Mouse (Mus musculus) layer of hippocampus, adult 8-10 months (tissue): ENCODE data around the gene Kcnmb1. TPM values are rescaled to one million over a fixed set of nuclear protein-coding genes. Genes with fewer than 3 reads are reported as not detected.
A peak's percentile ranks its signal among the peaks of the same experiment; 100 is the strongest.

ENCODE experiments used
- DNase-seq, 2 experiments: peaks; one replicate each; pipeline ENCODE4 v3.0.0; 2022; ENCODE audit warnings: low spot score in 2 of 2
- total RNA-seq, 4 experiments: library from RNA; stranded (reverse); gene quantifications; 2 replicates each; pipeline ENCODE4 v1.2.4; 2022

Kcnmb1 gene
- total RNA-seq = under 1 TPM; 0.40 to 0.47 (median 0.44) TPM

DNA sequence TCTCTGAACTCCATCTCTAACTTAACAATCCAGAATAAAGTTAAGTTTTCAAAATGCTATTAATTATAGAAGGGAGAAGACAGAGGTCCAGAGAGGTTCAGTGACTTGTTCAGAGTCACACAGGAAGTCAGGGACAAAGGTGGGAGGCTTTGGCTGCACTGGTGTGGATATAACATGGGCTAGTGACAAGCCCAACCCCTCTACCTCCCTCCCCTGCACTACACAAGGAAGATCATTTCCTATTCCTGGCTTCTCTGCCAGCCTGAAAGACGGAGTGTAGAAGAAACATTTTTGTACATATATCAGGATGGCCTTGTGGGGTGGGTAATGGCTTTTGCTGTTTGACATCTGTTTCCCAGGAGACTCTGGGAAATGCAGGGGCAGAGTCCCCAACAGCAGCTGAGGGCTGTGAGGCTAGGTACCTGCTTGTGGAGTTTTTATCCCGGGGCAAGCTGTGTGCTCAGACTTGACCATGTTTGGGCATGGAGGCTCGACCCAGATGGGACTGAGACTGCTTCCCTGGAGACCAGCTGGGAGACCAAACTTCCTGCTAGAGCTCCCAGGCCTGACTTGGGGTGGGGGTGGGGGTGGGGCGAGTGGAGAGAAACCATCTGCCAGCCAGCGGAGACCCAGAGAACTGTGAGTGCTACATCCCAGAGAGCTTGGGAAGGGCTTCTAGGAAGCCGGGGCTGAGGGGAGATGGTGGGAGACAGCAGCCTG is at the start of gene Kcnmb1:
Gene Kcnmb1 (plus strand): TSS at position 326 of the 720 bp plus-strand sequence.
- DNase-seq = no peak

DNA sequence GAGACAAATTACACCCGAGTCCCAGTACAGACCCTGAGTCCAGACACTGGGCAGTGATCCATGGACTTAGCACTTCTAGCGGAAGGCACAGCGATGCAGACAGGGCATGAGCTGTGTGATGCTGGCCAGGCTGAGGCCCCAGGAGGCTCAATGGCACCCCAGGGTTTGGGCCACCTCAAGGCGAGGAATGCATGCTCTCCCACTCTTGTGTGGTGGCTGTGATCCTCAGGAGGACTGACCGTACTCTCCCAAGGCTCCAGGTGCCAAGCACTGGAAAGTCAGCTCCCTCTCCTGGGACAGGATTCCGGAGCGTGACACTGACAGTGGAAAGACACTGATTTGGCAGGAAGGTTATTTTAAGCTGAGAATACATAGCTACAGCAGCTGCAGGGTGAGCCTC is 49.8 kb upstream of the Kcnmb1 start:
- DNase-seq = no peak

- no peak for DNase-seq
Observed at GRCm38 (mm10) chr11:33914216-33914615, 48.6 kb upstream of the Kcnmb1 start.

DNA sequence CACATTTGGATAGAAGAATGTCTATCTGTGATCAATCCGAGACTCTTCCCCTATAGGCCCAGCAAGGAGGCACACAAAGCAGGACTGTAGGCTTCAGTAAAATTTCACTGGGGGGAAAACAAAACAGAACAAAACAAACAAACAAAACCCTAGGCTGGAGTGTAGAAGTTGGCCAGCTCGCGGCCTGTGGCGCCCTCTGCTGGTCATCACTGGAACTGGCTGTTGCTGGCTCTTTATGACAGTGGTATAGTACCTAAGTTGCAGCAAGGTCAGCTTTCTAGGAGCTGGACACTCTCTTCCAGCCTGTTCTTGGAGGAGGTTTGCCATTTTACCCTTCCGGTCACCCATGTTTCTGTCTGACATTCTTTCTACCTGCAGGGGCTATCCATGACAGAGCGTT is 45.2 kb upstream of the Kcnmb1 start:
- peak in 1 of 2 experiments; percentile 79 for DNase-seq

GRCm38 (mm10) chr11:33918424-33918823 is 44.4 kb upstream of the Kcnmb1 start:
- no peak for DNase-seq

DNA sequence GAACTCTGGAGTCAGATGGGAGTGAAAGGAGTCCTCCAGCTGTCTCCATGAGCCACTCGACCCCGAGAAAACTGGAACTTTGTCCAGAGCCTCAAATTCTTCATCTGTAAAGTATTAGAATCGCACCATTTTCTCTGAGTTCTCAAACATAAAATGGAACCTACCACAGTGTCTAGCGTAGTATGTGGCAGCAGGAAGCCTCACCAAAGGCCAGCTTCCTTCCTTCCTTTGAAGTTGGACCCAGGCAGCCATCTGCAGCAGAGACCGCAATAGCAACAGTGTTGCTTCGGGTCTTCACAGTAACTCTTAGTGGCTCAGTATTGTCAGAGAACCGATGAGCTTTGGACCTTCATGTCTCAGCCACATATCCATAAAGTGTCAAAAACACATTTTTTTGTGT is 43.0 kb upstream of the Kcnmb1 start:
- DNase-seq = no peak

GRCm38 (mm10) chr11:33921451-33921850 is 41.4 kb upstream of the Kcnmb1 start:
- DNase-seq = no peak

- DNase-seq = no peak
Observed at GRCm38 (mm10) chr11:33923031-33923430, 39.8 kb upstream of the Kcnmb1 start.

DNA sequence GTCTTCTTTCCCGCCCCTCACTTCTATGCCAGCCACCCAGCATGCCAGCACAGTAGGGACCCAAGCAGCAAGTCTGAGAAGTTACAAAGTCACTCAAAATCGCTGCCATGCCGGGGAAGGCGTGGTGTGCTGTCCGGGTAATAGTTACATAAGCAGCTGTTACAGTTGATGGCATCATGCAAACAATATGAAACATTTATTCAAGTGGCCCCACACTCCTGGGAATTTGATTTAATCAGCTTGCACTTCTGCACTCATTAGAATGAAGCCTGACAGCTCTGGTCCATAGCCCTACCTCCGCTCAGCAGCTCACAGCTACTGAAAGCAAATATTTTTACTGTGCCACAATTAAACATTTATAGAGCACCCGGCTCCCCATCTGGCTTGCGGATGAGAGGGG is 37.0 kb upstream of the Kcnmb1 start:
- no peak for DNase-seq

DNA sequence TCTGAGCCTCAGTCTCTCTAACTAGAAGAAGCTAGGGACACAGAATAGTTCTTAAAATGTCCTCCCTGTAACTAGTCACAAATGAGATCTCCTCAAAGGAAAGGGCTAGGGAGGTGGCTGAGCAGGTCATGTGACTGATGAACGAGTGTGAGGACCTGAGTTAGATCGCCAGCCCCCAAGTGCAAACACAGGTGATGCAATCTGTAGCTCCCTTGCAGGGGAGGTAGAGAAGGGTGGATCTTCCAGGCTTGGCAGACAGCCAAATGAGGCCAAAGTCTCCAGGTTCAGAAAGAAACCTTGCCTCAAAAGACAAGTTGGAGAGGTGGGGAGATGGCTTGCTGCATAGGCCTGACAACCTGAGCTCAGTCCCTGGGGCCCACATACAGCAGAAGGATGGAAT is 36.3 kb upstream of the Kcnmb1 start:
- DNase-seq = no peak

GRCm38 (mm10) chr11:33927321-33927720 is 35.5 kb upstream of the Kcnmb1 start:
- DNase-seq = no peak

DNA sequence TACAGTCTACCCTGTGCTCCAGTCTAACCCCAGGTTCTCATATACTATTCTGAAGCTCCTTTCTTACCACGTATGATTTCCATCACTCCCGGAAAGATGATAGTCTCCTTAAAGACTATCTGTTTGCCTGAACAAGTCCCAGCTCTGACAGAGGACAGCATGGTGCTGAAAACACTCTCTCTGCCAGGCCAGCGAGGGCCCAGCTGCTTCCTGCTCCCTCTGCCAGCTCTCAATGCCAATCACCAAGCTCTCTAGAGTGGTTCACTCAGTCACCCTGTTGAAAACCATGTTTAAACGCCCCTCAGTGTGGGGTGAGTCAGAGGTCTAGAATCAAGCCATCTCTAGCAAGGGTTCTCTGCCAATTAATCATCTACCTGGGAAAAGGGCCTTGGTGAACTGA is 35.0 kb upstream of the Kcnmb1 start:
- DNase-seq = no peak

DNA sequence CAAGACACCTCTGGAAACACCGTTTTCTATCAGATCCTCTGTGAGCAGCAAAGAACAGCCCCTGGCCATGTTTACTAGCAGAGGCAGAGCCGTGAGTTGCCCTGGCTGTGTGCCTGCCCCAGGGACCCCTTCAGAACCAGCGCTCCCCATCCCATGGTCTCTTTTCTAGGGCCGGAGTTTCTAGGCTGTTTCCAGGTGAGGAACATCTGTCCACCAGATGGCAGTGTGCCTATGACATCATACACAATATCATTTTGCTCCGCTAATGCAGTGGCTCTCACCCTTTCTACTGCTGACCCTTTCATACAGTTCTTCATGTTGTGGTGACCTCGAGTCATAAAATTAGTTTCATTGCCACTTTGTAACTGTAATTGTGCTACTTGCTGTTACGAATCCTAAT is 34.2 kb upstream of the Kcnmb1 start:
- DNase-seq = no peak

DNA sequence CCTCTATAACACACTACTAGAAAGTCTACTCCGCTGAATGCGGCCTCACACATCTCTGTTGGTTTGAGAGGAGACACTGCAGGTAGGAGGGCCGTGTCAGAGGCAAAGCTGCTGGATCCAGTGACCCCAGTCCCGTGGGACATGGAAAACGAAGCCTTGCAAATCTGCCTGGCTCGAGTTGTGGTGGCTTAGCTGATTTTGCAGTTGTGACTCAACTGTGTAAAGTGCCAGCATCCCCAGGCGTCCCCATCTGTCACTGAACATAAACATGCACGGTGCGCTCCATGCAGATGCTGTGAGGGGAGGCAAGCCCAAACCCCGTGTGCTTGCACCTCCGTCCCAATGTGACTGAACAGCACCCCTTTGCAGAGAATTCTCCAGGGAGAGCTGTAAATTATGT is 33.4 kb upstream of the Kcnmb1 start:
- no peak for DNase-seq

GRCm38 (mm10) chr11:33931836-33932385 is 30.9 kb upstream of the Kcnmb1 start:
- DNase-seq = no peak

GRCm38 (mm10) chr11:33932386-33933111 is 30.3 kb upstream of the Kcnmb1 start:
- peak in 1 of 2 experiments; percentile 8 for DNase-seq

GRCm38 (mm10) chr11:33934286-33934685 is 28.5 kb upstream of the Kcnmb1 start:
- DNase-seq = no peak

- no peak for DNase-seq
Observed at GRCm38 (mm10) chr11:33937641-33938040, 25.2 kb upstream of the Kcnmb1 start.

DNA sequence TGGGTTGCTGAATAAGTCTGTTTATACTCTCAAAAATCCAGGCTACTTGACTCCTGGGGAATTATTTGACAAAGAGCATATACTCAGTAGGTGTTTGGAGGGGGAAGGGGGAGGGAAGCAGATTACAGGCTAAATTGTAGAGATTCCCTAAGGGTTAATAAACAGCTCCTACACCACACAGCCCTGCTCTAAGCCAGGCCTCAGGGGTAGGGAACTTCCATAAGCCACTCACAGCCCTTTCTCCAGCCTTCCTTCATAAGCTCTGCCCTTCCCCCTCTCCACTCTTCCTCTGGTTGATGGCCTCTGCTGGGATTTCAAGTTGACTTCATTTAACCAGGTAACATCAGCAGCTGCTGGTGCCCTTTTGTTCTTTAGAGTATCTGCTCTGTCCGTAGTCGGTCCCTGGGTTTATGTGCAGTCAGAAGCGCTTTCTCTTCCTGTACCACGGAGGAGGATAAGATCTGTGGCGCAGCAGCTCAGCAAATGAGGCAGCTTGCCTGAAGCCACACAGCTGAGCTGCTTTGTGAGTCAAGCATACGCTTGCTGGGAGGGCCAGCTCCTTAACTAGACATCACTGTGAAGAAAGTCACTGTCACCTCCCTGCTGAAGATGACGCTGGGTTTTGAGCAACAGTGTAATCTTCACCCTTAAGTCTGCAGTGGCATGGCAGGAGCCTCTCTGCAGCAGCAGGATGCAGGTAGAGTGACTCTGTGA is 24.1 kb upstream of the Kcnmb1 start:
- peak; percentile 26 to 37 for DNase-seq

- no peak for DNase-seq
Observed at GRCm38 (mm10) chr11:33939456-33940113, 23.2 kb upstream of the Kcnmb1 start.

GRCm38 (mm10) chr11:33943565-33943964 is 19.2 kb upstream of the Kcnmb1 start:
- no peak for DNase-seq
